Comparison of ENCODE assay signal across 22 mouse cellular contexts in genomic region chr3:95758467-95759218, GRCm38 (mm10). TPM values are rescaled to one million over a fixed set of nuclear protein-coding genes. Genes with fewer than 3 reads are reported as not detected.
DNase-seq lines count a peak whose midpoint lies in the region; ATAC-seq and TF ChIP-seq lines count a peak whose summit lies in the region.
"Had no signal": no experiment of that assay in that cellular context is flagged by ENCODE, and none has a peak within 500 bp of the region (broad histone marks: within the 10 kb centered on the region; RNA-seq: fewer than 3 reads in every experiment).

No protein-coding gene starts in this region.

- WGBS in liver, embryonic 11.5 days: 54% methylated on average over 9 of the region's 9 CpGs

- no peaks in the 10 kb centered on the region for H3K9me3 ChIP-seq in ES-E14 (ENCODE audit: control insufficient read depth, insufficient read depth, low read depth, low read length)
- no peaks in the 10 kb centered on the region for H3K9me3 ChIP-seq in liver, embryonic 11.5 days (ENCODE audit: control insufficient read depth, low read length)
- H3K9me3 ChIP-seq: embryonic facial prominence, embryonic 13.5 days; heart, embryonic 15.5 days; limb, embryonic 10.5 days; neural tube, embryonic 12.5 days had no signal

- ATAC-seq in liver, embryonic 11.5 days (replicated peaks; ENCODE audit: low FRiP score): no peak
- ATAC-seq: forebrain, embryonic 14.5 days had no signal

- no peak overlapping the region for H3K4me3 ChIP-seq in ES-E14 (ENCODE audit: insufficient read depth in 1 of 2, low read depth in 1 of 2, low read length in 2 of 2, poor library complexity in 1 of 2, severe bottlenecking in 1 of 2)
- H3K4me3 ChIP-seq in liver, embryonic 11.5 days (ENCODE audit: low read depth, low read length): no peak overlapping the region
- H3K4me3 ChIP-seq: embryonic facial prominence, embryonic 13.5 days; heart, embryonic 15.5 days; layer of hippocampus, adult 2 months; limb, embryonic 10.5 days; neural tube, embryonic 12.5 days had no signal

- no peak overlapping the region for H3K27ac ChIP-seq in ES-E14 (ENCODE audit: insufficient read depth, low read depth, low read length, poor library complexity, severe bottlenecking)
- no peak overlapping the region for H3K27ac ChIP-seq in liver, embryonic 11.5 days (ENCODE audit: low read depth, low read length)
- H3K27ac ChIP-seq: embryonic facial prominence, embryonic 13.5 days; heart, embryonic 15.5 days; layer of hippocampus, adult 2 months; limb, embryonic 10.5 days; neural tube, embryonic 12.5 days had no signal

- DNase-seq in thymus, postnatal 0 days (ENCODE audit: low spot score): peak; percentile 21
- DNase-seq in thymus, postnatal 10 days (ENCODE audit: low spot score in 2 of 2): no peak
- no peak for DNase-seq in ES-E14 (ENCODE audit: low read depth, low spot score)
- DNase-seq in induced T-regulatory cell, adult 2 months (ENCODE audit: low read depth): peak; percentile 85
- DNase-seq in gastrocnemius, postnatal 10 days: no peak
- no peak for DNase-seq in liver, embryonic 11.5 days (ENCODE audit: low spot score)
- no peak for DNase-seq in cerebellum, postnatal 14 days
- DNase-seq: adrenal gland, adult 2 months; cerebellum, adult 9-10 months; gastrocnemius, postnatal 14 days; kidney, adult 2 months; kidney, postnatal 10 days; lung, adult 18-20 months; lung, postnatal 36 days; right cerebral cortex, adult 18-20 months; thymus, adult 2 months had no signal

- H3K36me3 ChIP-seq in ES-E14 (ENCODE audit: control insufficient read depth, insufficient read depth, low read length, poor library complexity, severe bottlenecking): no peaks in the 10 kb centered on the region
- H3K36me3 ChIP-seq in liver, embryonic 11.5 days (ENCODE audit: control insufficient read depth, insufficient read depth, low read length): peaks cover under 1% of the 10 kb centered on the region; the same call in 1 of the 2 replicates

- H3K4me2 ChIP-seq in liver, embryonic 11.5 days: no peak overlapping the region
- H3K4me2 ChIP-seq: embryonic facial prominence, embryonic 13.5 days; heart, embryonic 15.5 days; neural tube, embryonic 12.5 days had no signal

- peaks cover 9 to 15% of the 10 kb centered on the region in 2 experiments for H3K4me1 ChIP-seq in ES-E14 (ENCODE audit: control insufficient read depth in 2 of 2, insufficient read depth in 2 of 2, low read length in 2 of 2, poor library complexity in 1 of 2)
- peaks cover 5% of the 10 kb centered on the region; the same call in 1 of the 2 replicates for H3K4me1 ChIP-seq in liver, embryonic 11.5 days (replicated peaks; ENCODE audit: control insufficient read depth, insufficient read depth, low read length)

- in situ Hi-C loops in ES-E14 (cut with MboI; ENCODE audit: low sequenced_read_pairs in 2 of 2, unreplicated experiment in 2 of 2): no loop called here

- no peak overlapping the region for H3K9ac ChIP-seq in ES-E14 (ENCODE audit: insufficient read depth, low read depth, low read length, poor library complexity, severe bottlenecking)
- H3K9ac ChIP-seq in liver, embryonic 11.5 days (ENCODE audit: low read depth, low read length): no peak overlapping the region
- H3K9ac ChIP-seq: embryonic facial prominence, embryonic 13.5 days; heart, embryonic 15.5 days; neural tube, embryonic 12.5 days had no signal

- no peaks in the 10 kb centered on the region for H3K27me3 ChIP-seq in liver, embryonic 11.5 days (replicated peaks; ENCODE audit: control insufficient read depth, insufficient read depth, low read length)
- H3K27me3 ChIP-seq: embryonic facial prominence, embryonic 13.5 days; heart, embryonic 15.5 days; neural tube, embryonic 12.5 days had no signal

TF ChIP-seq in ES-E14, 5 proteins besides CTCF, POLR2A, EP300 and RAD21:
- TF ChIP-seq MAFK (IDR thresholded peaks at IDR 0.05; ENCODE audit: insufficient read depth, low read depth, low read length) (no peak), ZNF384 (IDR thresholded peaks at IDR 0.05; ENCODE audit: low read depth, low read length) (peak; percentile 25; the same call in 1 of the 2 replicates)

RNA-seq across cellular contexts. Expression of gene Tars2, which starts 1.4 kb away (rescaled TPM):
- polyA plus RNA-seq in thymus, postnatal 0 days (2015; fragmentation: Nextera tagmentation; extraction: Ambion mirVana): 43.1 and 47.8 TPM in 2 replicates
- total RNA-seq in ES-E14 (2012; rRNA removed): 85.9 and 132 TPM in 2 replicates
- 10 to 100 TPM; 27.7 to 29.4 TPM for total RNA-seq in gastrocnemius, postnatal 10 days (2021)
- polyA plus RNA-seq in liver, embryonic 11.5 days (2014; fragmentation: Nextera tagmentation; extraction: Ambion mirVana): 97.9 and 102 TPM in 2 replicates

RNA-seq across cellular contexts. Expression of gene Ecm1, which starts 19.3 kb away (rescaled TPM):
- 14.0 and 16.8 TPM in 2 replicates for polyA plus RNA-seq in thymus, postnatal 0 days (2015; fragmentation: Nextera tagmentation; extraction: Ambion mirVana)
- 4.1 and 13.4 TPM in 2 replicates for total RNA-seq in ES-E14 (2012; rRNA removed)
- total RNA-seq in gastrocnemius, postnatal 10 days (2021): 10 to 100 TPM; 19.7 to 29.7 TPM
- polyA plus RNA-seq in liver, embryonic 11.5 days (2014; fragmentation: Nextera tagmentation; extraction: Ambion mirVana): 30.4 and 31.7 TPM in 2 replicates

Comparison
In these comparisons a context has a peak if more than half of its experiments do, and no peak if none do; other contexts are left out.
1. DNase-seq: peak in thymus, postnatal 0 days (single experiment) and induced T-regulatory cell, adult 2 months (single experiment); none in thymus, postnatal 10 days (0 of 2), ES-E14 (single experiment), gastrocnemius, postnatal 10 days (single experiment), liver, embryonic 11.5 days (single experiment) and cerebellum, postnatal 14 days (0 of 2).